Mouse (Mus musculus) induced T-regulatory cell, adult 2 months (primary cell): ENCODE results near the gene Gm7694.

Experiments
- DNase-seq: peaks from one replicate; pipeline ENCODE4 v3.0.0-alpha.2; 2012; ENCODE audit warnings: low read depth

The Gm7694 gene

GRCm38 (mm10) chr1:170306232-170306631 is at the start of gene Gm7694:
Gm7694 (minus strand) TSS chr1:170306332.
- DNase-seq, result no peak

DNA sequence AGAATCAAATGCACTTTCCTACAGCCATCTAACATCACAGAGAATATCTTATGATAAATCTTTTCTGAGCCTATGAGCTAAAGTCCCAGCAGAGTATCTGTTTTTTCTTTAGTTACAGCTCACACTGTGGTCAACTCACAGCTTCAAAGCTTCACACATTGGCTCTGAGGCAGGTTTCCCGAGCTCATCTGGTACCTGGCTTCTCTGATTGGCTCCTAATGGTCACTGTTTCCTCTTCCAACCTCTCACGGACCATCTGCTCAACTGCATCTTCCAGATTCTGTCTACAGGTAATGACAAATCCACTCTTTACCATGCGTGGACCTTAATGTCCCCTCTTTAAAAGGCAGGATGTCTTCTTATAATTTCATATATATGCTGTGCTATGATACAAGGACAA is 47.2 kb upstream of the Gm7694 start:
- DNase-seq, result no peak

DNA sequence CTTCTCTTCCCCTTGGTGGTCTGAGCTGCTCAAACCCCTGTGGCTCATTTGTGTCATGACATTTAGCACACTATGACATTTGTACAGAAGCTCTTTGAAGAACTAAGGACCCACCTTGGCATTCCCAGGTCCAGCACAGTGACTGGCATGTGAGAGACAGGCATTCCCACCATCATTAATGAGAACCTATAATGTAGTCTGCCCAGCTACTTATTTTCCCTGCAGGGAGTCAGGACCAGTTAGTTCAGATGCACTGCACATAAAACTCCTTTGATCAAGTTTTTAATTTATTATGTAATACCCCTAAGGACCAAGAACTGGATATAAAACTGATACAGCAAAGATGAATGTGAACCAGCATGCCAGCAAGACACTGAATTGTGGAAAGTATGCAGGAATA is 44.9 kb upstream of the Gm7694 start:
- DNase-seq, result no peak

DNA sequence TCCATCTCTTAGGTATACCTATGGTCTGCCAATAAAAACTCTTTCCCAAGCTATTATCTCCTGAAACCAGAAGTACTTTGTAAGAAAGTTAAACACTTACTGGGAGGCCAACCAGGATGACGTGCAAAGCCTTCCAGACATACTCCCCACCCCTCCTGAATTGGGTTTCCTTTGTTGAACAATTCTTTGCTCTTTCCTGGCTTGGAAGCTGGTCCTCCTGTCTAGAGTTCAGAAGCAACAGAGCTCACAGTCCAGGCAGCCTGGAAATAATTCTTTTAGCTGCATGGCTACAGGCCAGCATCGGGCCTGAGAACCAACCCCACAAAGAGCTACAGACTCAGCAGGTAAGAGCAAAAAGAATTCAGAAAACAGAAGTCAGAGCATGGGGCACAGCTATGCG is 40.1 kb upstream of the Gm7694 start:
- DNase-seq, result no peak

DNA sequence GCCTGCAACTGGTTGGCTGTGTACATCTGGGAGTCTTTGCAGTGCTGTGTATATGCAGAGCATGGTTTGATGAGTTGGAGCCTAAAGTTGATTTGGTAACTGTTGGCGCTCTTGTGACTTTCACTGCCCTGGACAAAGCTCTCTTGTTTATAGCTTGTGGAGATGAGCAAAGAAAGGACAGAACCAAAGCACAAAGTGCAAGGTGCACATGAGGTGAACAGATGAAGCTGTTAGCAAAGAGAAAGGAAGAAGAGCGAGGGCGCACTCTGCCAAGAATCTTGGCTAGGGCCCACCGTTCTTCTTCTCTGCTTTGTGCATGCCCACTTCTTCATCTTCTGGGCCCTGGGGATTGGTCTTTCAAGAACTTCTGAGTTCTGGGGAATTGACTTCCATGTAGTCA is 37.8 kb upstream of the Gm7694 start:
- DNase-seq, result no peak

DNA sequence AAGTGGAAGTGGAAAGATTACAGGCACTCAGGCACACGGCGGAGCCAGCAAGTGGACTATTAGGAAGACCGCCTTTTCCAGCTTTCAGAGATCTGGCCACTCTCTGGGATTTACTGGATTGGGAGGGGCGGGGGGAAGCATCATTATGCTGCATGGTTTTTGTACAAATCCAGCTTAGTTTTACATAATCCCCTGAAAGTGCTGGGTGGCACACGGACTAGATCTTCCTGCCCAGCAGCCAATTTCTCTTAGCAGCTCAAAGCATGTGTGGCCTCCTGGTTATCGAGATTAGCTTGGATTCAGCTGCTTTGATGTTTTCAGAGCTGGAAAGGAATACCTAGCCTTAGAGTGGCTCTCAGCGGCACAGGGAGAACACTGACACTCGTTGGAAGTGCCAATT is 36.9 kb upstream of the Gm7694 start:
- DNase-seq, result no peak

GRCm38 (mm10) chr1:170339943-170340342 is 33.8 kb upstream of the Gm7694 start:
- DNase-seq, result no peak

DNA sequence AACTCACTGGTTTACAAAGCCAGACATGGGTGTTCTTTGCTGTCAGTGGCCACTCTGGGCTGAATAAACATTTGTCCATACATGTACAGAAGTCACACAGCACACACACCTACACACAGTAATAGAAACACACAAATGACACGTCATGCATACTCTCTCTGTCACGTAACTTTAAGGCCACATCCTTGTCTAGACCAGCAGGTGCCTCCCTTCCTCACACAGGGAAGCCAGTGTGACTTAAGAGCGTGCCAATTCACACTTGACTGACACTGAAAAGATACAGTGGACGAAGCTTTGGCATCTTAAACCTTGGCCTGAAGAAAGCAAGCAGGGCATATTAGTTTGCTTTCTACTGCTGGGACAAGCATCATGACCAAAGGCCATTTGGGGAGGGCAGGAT is 26.6 kb upstream of the Gm7694 start:
- DNase-seq, result no peak

DNA sequence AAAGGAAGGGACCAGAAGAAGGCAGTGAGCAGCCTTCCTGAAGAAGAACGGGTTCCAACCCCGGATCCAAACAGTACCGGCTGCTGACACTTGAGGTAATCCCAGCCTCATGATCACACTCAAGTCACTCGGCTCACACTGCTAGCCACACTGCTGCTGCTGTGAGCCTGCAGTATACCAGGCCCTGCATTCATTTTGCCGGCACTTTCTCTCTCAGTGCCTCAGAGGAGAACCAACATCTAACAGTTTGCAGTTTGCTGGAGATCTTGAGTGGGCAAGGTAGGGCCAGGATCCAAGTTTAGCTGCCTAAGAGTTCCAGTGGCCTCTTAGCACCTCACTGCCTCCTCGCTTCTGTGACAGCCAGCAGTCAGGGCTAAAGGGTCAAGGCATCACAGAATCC is 25.8 kb upstream of the Gm7694 start:
- DNase-seq, result no peak

GRCm38 (mm10) chr1:170325277-170325676 is 19.1 kb upstream of the Gm7694 start:
- no peak for DNase-seq

GRCm38 (mm10) chr1:170324312-170324711 is 18.2 kb upstream of the Gm7694 start:
- no peak for DNase-seq

- no peak for DNase-seq
Measured at GRCm38 (mm10) chr1:170323001-170323400, 16.9 kb upstream of the Gm7694 start.

GRCm38 (mm10) chr1:170322046-170322445 is 15.9 kb upstream of the Gm7694 start:
- no peak for DNase-seq

DNA sequence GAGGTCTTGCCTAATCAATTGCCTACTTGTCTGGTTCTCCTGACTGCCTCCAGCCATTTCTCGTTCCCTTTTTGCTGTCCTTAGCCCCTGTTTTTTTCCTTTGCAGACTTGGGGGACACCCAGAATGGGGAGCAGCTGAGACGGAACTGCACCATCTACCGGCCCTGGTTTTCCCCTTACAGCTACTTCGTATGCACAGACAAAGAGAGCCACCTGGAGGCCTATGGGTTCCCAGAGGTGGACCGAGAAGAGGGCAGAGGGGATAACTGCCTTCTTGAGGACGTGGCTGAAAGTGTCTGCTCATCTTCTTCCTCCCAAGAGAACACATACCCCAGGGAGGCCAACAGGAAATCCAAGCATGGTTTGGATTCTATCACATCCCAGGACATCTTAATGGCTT is 5.3 kb upstream of the Gm7694 start:
- no peak for DNase-seq

GRCm38 (mm10) chr1:170308503-170308902 is 2.4 kb upstream of the Gm7694 start, which contains the start of gene Spata46:
Spata46 (plus strand) TSS chr1:170308803.
- DNase-seq, result no peak

DNA sequence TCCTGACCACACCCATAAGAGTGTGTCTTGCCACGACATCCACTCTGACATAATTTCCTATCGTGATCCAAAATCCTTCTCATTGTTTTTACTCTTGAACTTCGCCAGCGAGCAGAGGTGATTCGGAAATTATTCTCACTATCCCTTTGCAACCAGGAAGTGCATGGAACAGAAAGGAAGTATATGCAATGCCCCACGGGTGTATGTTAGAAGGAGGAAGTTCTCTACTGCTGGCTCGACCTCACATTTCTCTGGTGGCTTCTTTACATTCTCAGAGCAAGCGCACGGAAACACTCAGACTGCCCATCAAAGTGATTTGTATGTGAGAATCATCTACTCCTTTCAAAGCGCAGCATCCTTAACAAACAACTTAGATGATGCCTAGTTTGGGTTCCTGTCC is 1.1 kb downstream of the Gm7694 start:
- no peak for DNase-seq

DNA sequence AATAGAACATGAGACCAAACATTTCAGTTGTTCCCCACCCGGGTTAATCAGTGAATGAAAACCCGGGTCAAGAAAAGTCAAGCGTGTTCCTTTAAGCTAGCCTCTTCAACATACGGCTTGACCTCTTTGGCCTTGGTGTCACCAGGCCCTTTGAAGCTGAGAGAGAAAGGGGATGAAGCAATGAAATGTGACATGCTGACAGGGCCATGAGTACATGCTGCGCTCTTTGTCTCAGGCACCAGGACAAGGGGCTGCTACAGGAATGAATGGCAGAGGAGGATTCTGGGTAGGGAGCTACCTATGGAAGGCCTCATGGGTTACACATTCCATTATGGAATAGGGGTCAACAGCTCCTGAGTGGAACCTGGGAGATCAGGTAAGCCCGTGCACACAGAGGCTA is 3.0 kb downstream of the Gm7694 start:
- no peak for DNase-seq

DNA sequence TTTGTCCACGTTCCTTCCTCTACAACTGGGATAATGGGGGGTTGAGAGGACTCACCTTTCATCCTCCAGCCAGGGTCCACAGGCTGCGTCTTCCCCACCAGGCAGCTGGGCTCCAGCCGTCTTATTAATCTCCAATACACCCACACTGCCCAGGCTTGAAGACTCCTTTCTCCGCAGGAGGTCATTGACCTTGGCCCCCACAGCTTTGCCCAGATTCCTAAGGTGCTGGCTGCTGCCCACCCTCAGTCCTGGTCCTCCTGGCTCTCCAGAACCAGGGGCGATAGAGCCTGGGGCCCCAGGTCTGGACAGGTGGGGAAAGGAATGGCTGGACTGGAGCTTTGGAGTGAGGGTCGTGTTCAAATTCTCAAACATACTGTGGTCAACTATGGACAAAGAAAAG is 3.7 kb downstream of the Gm7694 start:
- no peak for DNase-seq

- no peak for DNase-seq
Measured at GRCm38 (mm10) chr1:170301686-170302085, 4.4 kb downstream of the Gm7694 start.

GRCm38 (mm10) chr1:170299496-170299895 is 6.6 kb downstream of the Gm7694 start:
- no peak for DNase-seq

DNA sequence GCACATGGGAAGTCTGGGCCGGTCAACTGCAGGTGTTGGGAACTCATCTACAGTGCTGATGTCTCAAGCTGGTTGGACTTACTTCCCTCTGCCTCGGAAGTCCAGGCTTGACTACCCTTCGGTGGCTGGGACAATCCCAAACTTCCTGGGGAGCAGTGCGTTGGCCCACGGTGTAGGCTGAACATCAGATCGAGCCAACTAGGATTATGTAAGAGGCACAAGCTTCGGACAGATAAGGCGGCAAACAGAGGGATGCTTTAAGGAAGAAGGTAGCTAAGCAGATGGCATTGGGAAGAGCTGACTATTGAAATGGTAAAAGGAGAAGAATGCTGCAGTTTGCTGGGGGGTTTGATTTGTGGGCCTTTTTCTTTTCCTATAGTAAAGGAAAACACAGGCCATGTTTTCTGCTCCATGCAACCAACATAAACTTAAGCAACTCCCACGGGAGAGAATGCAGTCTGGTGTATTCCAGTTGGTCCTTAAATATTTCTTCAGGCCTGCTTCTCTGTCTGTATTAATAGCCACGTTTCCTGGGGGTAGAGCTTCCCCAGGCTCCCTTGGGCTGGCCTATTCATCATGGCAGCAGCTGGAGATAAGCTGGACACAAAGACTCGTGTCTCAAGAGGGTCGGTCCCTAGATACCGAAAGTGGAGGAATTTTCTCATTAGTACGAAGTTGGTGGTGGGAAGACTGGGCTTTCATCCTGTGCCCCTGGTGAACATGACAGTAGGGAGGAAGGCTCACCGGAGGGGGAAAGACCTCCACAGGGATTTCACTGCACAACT is 11.2 kb downstream of the Gm7694 start:
- no peak for DNase-seq

DNA sequence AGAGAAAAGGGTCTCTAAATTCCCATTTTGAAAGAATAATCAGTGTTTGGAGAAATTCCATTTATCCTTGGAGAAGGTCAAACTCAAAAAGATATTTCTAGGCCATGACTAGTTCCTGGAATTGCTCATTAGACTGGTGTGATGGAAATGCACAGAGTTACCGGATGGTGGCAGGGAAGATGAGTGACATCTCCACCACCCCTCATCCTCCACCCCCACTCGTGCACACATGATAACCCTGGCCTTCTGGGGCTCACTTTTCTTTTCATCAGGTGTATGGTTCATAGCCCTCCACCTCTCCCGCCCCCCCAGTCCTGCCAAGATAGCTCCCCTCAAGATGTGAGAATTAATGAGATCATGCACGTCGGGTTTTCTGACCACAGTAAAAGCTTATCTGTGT is 12.9 kb downstream of the Gm7694 start:
- no peak for DNase-seq

- DNase-seq, result peak; percentile 2
Measured at GRCm38 (mm10) chr1:170292239-170292951, 13.7 kb downstream of the Gm7694 start.
